Mouse (Mus musculus): ENCODE measurements around the gene Amot.

DNA sequence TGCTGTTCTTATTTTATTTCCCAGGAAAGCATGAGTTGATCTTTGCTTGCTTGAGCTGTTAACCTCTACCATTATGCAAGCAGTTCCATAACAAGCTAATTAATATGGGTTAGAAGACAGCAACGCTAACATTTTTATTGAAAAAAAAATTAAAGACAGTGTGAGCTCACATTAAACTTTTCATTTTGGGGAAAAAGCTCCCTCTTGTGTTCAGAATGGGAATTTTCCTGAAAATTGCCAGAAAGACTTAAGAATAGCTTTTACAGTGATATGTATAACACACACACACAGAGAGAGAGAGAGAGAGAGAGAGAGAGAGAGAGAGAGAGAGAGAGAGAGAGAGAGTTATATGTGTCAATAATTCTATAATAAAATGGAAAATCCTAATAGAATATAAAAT lies 105.7 kb downstream of the Amot start:
- TF ChIP-seq CTCF (IDR thresholded peaks at IDR 0.05; ENCODE audit: borderline replicate concordance, insufficient read depth, low read length) (no peak), POLR2A (IDR thresholded peaks at IDR 0.05; ENCODE audit: low read depth, low read length) (no peak)
